Mouse (Mus musculus): Measurements from ENCODE around the gene Dennd2a. TPM values are rescaled to one million over a fixed set of nuclear protein-coding genes. Genes with fewer than 3 reads are reported as not detected.
A peak's percentile ranks its signal among the peaks of the same experiment; 100 is the strongest.

The Dennd2a gene
- polyA plus RNA-seq, 1 experiment from 2014 or later = 4.7 TPM

GRCm38 (mm10) chr6:39542631-39543597 is 14.8 kb downstream of the Dennd2a start:
- peaks cover 17% of the 10 kb centered on the region for H3K4me1 ChIP-seq (replicated peaks; ENCODE audit: control insufficient read depth, insufficient read depth)
- peak; percentile 88 for ATAC-seq (ENCODE audit: low FRiP score, low TSS enrichment)
- DNase-seq (ENCODE audit: low spot score) = peak; percentile 78
- H3K9ac ChIP-seq (ENCODE audit: low read length) = no peak overlapping the region
- no peaks in the 10 kb centered on the region for H3K27me3 ChIP-seq (ENCODE audit: control insufficient read depth, insufficient read depth, low read length)
- TF ChIP-seq EP300 (optimal IDR thresholded peaks at IDR 0.05) (no peak), CTCF (IDR thresholded peaks at IDR 0.05; ENCODE audit: low read depth) (no peak)
- H3K27ac ChIP-seq (replicated peaks) = peak overlapping the region; percentile 76
- H3K4me2 ChIP-seq (replicated peaks; ENCODE audit: low read depth) = peak overlapping the region; percentile 20; the same call in 1 of the 2 replicates
- WGBS = 13% methylated on average over 15 of the region's 15 CpGs
- no peak overlapping the region for H3K4me3 ChIP-seq (ENCODE audit: low read depth, low read length)
- no peaks in the 10 kb centered on the region for H3K9me3 ChIP-seq (ENCODE audit: control insufficient read depth, low read length)
- H3K36me3 ChIP-seq (ENCODE audit: control insufficient read depth, insufficient read depth, low read length) = no peaks in the 10 kb centered on the region

- ATAC-seq (ENCODE audit: low FRiP score, low TSS enrichment) = no peak
- DNase-seq (ENCODE audit: low spot score) = no peak
- TF ChIP-seq EP300 (optimal IDR thresholded peaks at IDR 0.05) (no peak), CTCF (IDR thresholded peaks at IDR 0.05; ENCODE audit: low read depth) (no peak)
- Histone ChIP-seq H3K4me2 (replicated peaks; ENCODE audit: low read depth) (no peak overlapping the region), H3K27ac (replicated peaks) (no peak overlapping the region), H3K4me1 (replicated peaks; ENCODE audit: control insufficient read depth, insufficient read depth) (peaks cover 17% of the 10 kb centered on the region), H3K27me3 (ENCODE audit: control insufficient read depth, insufficient read depth, low read length) (no peaks in the 10 kb centered on the region), H3K9me3 (ENCODE audit: control insufficient read depth, low read length) (no peaks in the 10 kb centered on the region), H3K36me3 (ENCODE audit: control insufficient read depth, insufficient read depth, low read length) (no peaks in the 10 kb centered on the region), H3K4me3 (ENCODE audit: low read depth, low read length) (no peak overlapping the region), H3K9ac (ENCODE audit: low read length) (no peak overlapping the region)
- WGBS = 48% methylated on average over 2 of the region's 2 CpGs
Observed at GRCm38 (mm10) chr6:39540563-39540962, 17.1 kb downstream of the Dennd2a start.

- Histone ChIP-seq H3K9ac (ENCODE audit: low read length) (no peak overlapping the region; the same call in 1 of the 2 replicates), H3K4me1 (replicated peaks; ENCODE audit: control insufficient read depth, insufficient read depth) (peaks cover 17% of the 10 kb centered on the region), H3K27me3 (ENCODE audit: control insufficient read depth, insufficient read depth, low read length) (no peaks in the 10 kb centered on the region), H3K27ac (replicated peaks) (peak overlapping the region; percentile 40), H3K36me3 (ENCODE audit: control insufficient read depth, insufficient read depth, low read length) (no peaks in the 10 kb centered on the region), H3K4me2 (replicated peaks; ENCODE audit: low read depth) (peak overlapping the region; percentile 25; the same call in 1 of the 2 replicates), H3K9me3 (ENCODE audit: control insufficient read depth, low read length) (no peaks in the 10 kb centered on the region), H3K4me3 (ENCODE audit: low read depth, low read length) (no peak overlapping the region)
- DNase-seq (ENCODE audit: low spot score) (no peak), ATAC-seq (ENCODE audit: low FRiP score, low TSS enrichment) (peak; percentile 54; the same call in 1 of the 2 replicates)
- TF ChIP-seq CTCF (IDR thresholded peaks at IDR 0.05; ENCODE audit: low read depth) = no peak
- TF ChIP-seq EP300 (optimal IDR thresholded peaks at IDR 0.05) = no peak
- WGBS = 28% methylated on average over 7 of the region's 7 CpGs
Observed at GRCm38 (mm10) chr6:39539679-39540155, 17.9 kb downstream of the Dennd2a start.

- no peak overlapping the region for H3K4me2 ChIP-seq (replicated peaks; ENCODE audit: low read depth)
- peaks cover 14% of the 10 kb centered on the region for H3K4me1 ChIP-seq (replicated peaks; ENCODE audit: control insufficient read depth, insufficient read depth)
- H3K27ac ChIP-seq (replicated peaks) = no peak overlapping the region
- no peaks in the 10 kb centered on the region for H3K36me3 ChIP-seq (ENCODE audit: control insufficient read depth, insufficient read depth, low read length)
- ATAC-seq (ENCODE audit: low FRiP score, low TSS enrichment) (no peak), DNase-seq (ENCODE audit: low spot score) (no peak)
- H3K9ac ChIP-seq (ENCODE audit: low read length) = no peak overlapping the region
- no peaks in the 10 kb centered on the region for H3K9me3 ChIP-seq (ENCODE audit: control insufficient read depth, low read length)
- TF ChIP-seq EP300 (optimal IDR thresholded peaks at IDR 0.05) (no peak), CTCF (IDR thresholded peaks at IDR 0.05; ENCODE audit: low read depth) (no peak)
- H3K4me3 ChIP-seq (ENCODE audit: low read depth, low read length) = no peak overlapping the region
- WGBS = 48% methylated on average over 8 of the region's 8 CpGs
- H3K27me3 ChIP-seq (ENCODE audit: control insufficient read depth, insufficient read depth, low read length) = no peaks in the 10 kb centered on the region
Observed at GRCm38 (mm10) chr6:39538227-39538626, 19.4 kb downstream of the Dennd2a start.

- no peak overlapping the region for H3K4me3 ChIP-seq (ENCODE audit: low read depth, low read length)
- H3K9ac ChIP-seq (ENCODE audit: low read length) = no peak overlapping the region
- ATAC-seq (ENCODE audit: low FRiP score, low TSS enrichment) = no peak
- no peaks in the 10 kb centered on the region for H3K27me3 ChIP-seq (ENCODE audit: control insufficient read depth, insufficient read depth, low read length)
- WGBS = 90% methylated on average over 5 of the region's 5 CpGs
- no peaks in the 10 kb centered on the region for H3K9me3 ChIP-seq (ENCODE audit: control insufficient read depth, low read length)
- no peaks in the 10 kb centered on the region for H3K36me3 ChIP-seq (ENCODE audit: control insufficient read depth, insufficient read depth, low read length)
- TF ChIP-seq CTCF (IDR thresholded peaks at IDR 0.05; ENCODE audit: low read depth) (no peak), EP300 (optimal IDR thresholded peaks at IDR 0.05) (no peak)
- no peak overlapping the region for H3K4me2 ChIP-seq (replicated peaks; ENCODE audit: low read depth)
- H3K27ac ChIP-seq (replicated peaks) = no peak overlapping the region
- peaks cover 6% of the 10 kb centered on the region; the same call in 1 of the 2 replicates for H3K4me1 ChIP-seq (replicated peaks; ENCODE audit: control insufficient read depth, insufficient read depth)
- DNase-seq (ENCODE audit: low spot score) = no peak
Observed at GRCm38 (mm10) chr6:39537276-39537675, 20.4 kb downstream of the Dennd2a start.

GRCm38 (mm10) chr6:39536621-39537020 is 21.0 kb downstream of the Dennd2a start:
- no peak overlapping the region for H3K4me3 ChIP-seq (ENCODE audit: low read depth, low read length)
- TF ChIP-seq EP300 (optimal IDR thresholded peaks at IDR 0.05) = no peak
- TF ChIP-seq CTCF (IDR thresholded peaks at IDR 0.05; ENCODE audit: low read depth) = no peak
- peaks cover 6% of the 10 kb centered on the region; the same call in 1 of the 2 replicates for H3K4me1 ChIP-seq (replicated peaks; ENCODE audit: control insufficient read depth, insufficient read depth)

More at GRCm38 (mm10) chr6:39536621-39537020, 21.0 kb downstream of the Dennd2a start:
- Histone ChIP-seq H3K27ac (replicated peaks) (no peak overlapping the region), H3K36me3 (ENCODE audit: control insufficient read depth, insufficient read depth, low read length) (no peaks in the 10 kb centered on the region), H3K4me2 (replicated peaks; ENCODE audit: low read depth) (no peak overlapping the region), H3K9me3 (ENCODE audit: control insufficient read depth, low read length) (no peaks in the 10 kb centered on the region), H3K9ac (ENCODE audit: low read length) (no peak overlapping the region), H3K27me3 (ENCODE audit: control insufficient read depth, insufficient read depth, low read length) (no peaks in the 10 kb centered on the region)
- ATAC-seq (ENCODE audit: low FRiP score, low TSS enrichment) (no peak), DNase-seq (ENCODE audit: low spot score) (no peak)
- WGBS = 39% methylated on average over 1 of the region's 1 CpGs
